Mouse (Mus musculus) intestine, embryonic 15.5 days (tissue): ENCODE measurements around the gene Als2. TPM values are rescaled to one million over a fixed set of nuclear protein-coding genes. Genes with fewer than 3 reads are reported as not detected.

Experiments used
- polyA plus RNA-seq: library from polyadenylated mRNA; unstranded; fragments of >200 nt; fragmentation: Nextera tagmentation; extraction: Ambion mirVana; gene quantifications from 2 replicates; pipeline ENCODE4 v1.2.1, GENCODE M21; 2015

The Als2 gene
- polyA plus RNA-seq, 1 experiment from 2014 or later = 7.4 TPM

Other genes with a start within 250 kb of the Als2 start
- gene C2cd6, start 142.3 kb downstream of the Als2 start, polyA plus RNA-seq = not detected in 2 replicates
- gene Tmem237, start 116.8 kb downstream of the Als2 start, polyA plus RNA-seq = 33.8 and 37.1 TPM in 2 replicates
- gene Mpp4, start 73.8 kb downstream of the Als2 start, polyA plus RNA-seq = 0.48 and 0.50 TPM in 2 replicates
- 0.20 and 0.63 TPM in 2 replicates for gene Cdk15, start 19.7 kb upstream of the Als2 start, polyA plus RNA-seq
- gene Fzd7, start 245.2 kb upstream of the Als2 start, polyA plus RNA-seq = 6.3 and 7.5 TPM in 2 replicates